Mouse (Mus musculus) heart, postnatal 36 days (tissue): ENCODE data around the gene Pitpnm1. TPM values are rescaled to one million over a fixed set of nuclear protein-coding genes. Genes with fewer than 3 reads are reported as not detected.
"Not testable (repeated sequence)": the region's sequence is repeated elsewhere in the genome, so short reads cannot be mapped to it uniquely, and the experiment has no call there.

ENCODE experiments used
- DNase-seq, 2 experiments: peaks; one replicate each; pipeline ENCODE4 v3.0.0; 2021 to 2022
- intact Hi-C: fragments of 180-260 bp; cut with DNase I; formaldehyde crosslinking; loops from one replicate; pipeline ENCODE4 v1.15.1; 2025
- total RNA-seq, 2 experiments: library from RNA; stranded (reverse); gene quantifications; 2 replicates each; pipeline ENCODE4 v1.2.3; 2021

Gene Pitpnm1
- total RNA-seq, 2 experiments from 2014 or later: 20.7 to 22.9 TPM

DNA sequence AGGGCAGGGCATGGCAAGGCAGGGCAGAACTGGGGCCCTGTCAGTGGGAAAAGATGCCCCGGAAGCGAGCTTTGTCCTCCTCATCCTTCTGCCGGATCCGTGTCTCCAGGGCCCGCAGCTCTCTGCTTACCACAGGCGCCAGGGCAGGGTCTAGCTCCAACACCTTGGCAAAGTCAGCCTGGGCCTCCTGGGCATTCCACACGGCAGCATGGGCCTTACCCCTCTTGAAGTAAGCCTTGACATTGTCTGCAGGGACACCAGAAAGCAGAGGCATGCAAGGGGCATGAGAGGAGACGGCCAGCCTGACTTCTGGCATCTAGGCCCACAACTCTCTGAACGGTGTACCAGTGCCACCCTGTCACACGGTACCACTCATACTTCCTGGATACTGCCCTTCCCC is 14.8 kb downstream of the Pitpnm1 start:
- DNase-seq: no peak
- intact Hi-C loops: no loop called here

DNA sequence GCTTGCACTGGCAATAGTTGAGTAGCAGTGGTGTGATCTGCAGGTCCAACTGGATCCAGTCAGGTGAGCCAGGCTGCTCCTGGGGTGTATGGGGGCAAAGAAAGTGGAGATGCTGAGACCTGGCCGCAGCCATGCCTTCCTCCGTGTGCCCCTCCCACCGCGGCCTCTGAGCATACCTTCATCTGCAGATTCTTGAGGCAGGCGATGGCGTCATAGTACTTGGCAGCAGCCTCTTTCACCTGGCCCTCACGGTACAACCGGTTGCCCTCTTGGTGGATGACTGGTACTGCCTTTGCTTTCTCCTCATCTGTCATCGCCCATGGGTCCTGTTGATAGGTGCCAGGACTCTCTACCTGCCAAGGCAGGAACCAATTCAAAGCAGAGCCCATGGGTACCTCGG is 15.3 kb downstream of the Pitpnm1 start:
- DNase-seq: no peak
- intact Hi-C loops: no loop called here

DNA sequence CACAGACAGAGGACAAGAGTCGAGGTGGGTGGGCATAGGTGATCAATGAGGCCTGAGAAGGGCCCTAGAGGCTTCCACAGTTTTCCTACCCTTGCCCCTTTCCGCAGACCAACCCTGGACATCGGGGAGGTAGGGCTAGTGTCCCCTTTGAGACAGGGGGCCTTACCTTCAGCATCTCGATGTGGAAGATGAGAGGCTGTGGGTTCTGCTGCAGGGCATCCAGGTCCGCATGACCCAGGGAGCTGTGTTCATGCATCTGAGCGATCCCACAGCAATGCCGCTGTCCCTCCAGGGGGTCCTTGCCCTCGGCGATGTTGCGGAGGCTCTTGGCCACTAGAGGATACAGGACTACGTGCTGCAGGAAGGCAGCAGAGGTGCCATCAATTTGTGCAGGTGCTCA is 16.0 kb downstream of the Pitpnm1 start:
- no peak for DNase-seq
- intact Hi-C loops: no loop called here

DNA sequence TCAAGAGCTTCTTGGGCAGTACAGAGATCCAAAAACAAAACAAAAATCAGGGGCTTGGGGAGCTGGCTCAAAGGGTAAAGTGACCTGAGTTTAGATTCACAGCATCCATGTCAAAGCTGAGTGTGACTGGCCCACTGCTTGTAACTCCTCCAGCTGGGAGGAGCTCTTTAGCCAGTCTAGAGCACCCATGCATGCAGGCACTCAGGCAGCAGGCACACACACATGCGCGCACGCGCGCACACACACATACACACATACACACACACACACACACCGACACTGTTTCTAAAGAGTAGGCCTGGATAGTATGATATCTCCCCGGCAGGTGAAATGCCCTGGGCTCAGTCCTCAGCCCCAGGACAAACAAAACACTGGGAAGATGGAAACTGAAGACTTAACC is 17.2 kb downstream of the Pitpnm1 start:
- no peak for DNase-seq
- intact Hi-C loops: no loop called here

DNA sequence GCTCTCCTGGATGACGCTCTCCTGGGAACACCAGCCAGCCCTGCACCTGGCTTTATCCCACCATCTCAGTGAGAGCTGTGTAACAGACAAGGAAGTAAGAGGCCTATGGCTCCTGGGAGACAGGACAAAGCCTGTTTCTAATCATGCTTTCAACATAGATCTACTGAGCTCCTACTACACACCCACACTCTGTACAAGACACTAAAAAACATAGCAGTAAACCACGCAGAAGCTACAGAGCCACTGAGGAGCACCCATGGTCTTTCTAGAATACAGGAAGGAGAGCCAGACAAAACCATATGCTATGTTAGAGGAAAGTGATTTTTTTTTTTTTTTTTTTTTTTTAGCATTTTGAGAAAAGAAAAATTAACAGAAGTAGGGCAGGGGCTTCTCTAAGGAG is 18.6 kb downstream of the Pitpnm1 start:
- no peak for DNase-seq
- intact Hi-C loops: no loop called here

DNA sequence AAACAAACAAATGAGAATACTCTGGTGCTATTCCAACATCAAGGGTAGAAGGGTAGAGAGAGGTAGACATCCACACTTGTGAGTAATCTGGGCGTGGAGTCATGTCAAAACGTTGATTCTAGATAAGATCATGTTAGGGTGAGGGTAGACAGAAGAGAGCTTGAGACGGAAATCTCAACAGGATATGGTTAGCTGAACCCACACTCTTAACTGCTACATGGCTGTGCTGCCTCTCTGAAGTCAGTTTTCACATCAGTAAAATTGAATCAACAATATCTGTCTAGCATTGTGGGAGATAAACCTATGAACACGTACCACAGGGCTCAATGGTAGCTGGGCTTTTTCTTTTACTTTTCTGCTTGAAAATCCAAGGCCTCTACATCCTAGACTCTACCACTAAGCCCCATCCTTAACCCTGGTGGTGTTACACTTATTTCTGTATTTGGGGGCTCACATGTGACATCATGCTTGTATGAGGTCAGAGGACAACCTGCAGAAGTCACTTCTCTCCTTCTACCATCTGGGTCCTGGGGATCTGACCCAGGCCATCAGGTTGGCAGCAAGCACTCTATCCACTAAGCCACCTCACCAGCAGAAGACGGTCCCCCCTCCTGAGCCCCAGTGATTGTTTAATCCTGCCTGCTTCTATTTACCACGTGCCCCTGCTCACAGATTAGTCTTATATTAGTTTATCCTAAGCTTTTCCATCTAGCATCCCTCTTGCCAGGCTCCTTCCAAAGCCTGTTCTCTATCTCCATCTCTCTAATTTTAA is 20.1 kb downstream of the Pitpnm1 start:
- no peak for DNase-seq
- intact Hi-C loops: no loop called here

DNA sequence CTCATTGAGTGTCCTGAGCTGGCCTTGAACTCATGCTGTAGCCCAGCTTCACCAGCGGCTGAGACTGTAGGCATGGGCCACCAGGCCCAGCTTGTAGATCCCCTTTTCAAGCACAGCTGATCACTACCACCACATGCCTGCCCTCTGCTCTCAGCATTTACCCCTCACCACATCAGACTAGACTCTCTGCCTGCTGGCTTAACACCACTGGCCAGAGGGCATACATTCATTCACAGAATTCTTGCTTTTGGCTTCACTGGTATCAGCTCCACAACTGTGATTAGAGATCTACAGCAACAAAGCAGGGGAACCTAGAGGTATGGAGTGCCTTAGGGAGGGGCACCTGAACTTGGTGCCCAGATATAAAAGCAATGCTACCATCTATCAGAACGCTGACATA is 20.7 kb downstream of the Pitpnm1 start:
- intact Hi-C loops: no loop called here
- DNase-seq: no peak

DNA sequence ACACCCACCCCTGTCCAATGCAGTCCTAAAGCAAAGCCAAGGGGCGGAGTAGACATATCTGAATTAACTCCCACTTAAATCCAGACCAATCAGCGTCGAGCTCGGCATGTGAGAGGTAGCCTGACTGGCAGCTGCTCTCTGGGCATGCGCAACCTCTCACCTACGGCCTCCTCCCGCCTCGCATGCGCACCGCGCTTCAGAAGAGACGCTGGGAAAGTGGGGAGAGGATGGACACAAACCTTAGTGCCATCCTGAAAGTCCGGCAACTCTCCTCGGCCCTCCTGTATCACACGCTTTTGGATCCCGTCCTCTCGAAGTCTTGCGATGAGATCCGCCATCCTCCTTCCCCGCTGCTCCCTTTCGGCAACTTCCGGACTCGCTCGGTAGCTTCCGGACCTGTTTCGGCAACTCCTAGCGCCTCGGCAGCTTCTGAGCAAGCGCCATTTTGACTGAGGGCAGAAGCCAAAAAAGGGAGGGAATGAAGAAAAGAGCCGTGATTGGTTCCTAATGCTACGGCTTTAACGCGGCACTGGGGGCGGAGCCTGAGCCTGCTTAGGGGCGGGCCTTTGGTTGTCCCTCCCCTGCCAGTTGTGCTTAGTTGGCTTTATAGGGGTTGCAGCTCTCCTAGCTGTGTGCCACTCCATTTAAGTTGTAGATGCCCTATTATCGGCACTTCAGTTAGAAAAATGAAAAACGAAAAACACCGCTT is 21.5 kb downstream of the Pitpnm1 start:
- peak; percentile 98 to 99 for DNase-seq
- intact Hi-C loops: no loop called here

DNA sequence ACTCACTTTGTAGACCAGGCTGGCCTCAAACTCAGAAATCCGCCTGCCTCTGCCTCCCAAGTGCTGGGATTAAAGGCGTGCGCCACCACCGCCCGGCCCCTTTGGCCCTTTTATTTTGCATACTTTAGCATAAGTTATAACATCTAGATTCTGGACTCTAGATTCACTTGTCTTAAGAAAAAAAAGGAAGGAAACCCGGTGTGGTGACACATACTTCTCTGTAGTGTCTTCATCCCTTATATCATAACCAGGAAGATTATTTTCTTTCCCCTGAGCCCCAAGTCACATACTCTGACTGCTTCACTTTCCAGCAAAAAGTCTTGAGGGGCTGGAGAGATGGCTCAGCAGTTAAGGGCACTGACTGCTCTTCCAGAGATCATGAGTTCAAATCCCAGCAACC is 22.1 kb downstream of the Pitpnm1 start:
- DNase-seq, intact Hi-C loops: not testable (repeated sequence)

DNA sequence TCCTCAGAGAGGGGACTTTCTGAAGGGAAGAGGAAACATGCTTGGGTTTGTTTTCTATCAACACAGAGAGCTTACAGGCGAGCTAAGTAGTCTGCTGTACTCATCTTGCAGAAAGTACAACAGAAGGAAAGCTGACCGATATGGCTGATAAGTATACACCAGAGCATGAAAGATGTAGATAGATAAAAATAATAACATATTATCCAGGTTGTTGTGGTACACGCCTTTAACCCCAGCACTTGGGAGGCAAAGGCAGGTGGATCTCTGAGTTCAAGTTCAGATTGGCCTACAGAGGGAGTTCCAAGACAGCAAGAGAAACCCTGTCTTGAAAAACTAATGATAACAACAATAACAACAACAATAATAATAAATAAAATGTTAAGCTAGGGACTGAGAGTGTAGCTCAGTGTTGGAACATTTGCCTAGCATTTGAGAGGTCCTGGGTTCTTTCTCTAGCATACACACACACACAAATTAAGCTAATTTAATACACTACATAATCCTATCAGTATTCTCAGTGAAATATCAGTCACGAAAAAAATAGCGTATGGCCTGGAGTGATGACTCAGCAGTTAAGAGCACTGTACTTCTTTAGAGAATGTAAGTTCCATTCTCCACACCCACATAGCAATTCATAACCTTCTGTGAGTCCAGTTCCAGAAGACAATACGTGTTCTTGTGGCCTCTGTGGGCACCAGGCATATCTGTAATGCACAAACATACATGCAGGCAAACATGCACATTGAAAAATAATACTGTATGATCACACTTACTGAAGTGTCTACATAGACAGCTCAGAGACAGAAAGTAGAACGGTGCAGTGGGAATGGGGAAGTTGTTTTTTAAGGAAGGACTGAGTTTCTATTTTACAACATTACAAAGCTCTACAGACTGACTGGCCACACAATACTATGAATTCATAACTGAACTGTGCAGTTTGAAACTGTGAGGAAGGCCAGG is 22.9 kb downstream of the Pitpnm1 start:
- intact Hi-C loops: no loop called here
- DNase-seq: no peak

DNA sequence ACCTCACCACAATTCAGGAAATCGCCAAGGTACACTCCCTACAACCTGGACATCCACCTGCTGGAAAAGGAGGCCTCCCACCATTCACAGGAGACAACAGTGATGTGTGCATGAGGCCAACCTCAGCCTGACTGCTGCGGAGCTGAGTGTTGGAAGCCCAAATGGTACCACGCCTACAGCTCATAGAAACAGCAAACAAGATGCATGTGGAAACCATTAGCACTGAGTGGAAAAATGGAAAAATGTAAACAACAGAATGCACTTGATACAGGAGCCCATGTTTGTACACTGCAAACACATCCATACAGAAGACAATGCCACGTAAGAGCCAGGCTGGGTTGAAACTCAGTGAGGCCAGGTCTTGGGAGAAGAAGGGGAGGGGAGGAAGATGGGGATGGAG is 24.6 kb downstream of the Pitpnm1 start:
- DNase-seq: no peak
- intact Hi-C loops: loop anchor here (1.0 kb wide), 1 partner anchor 104 kb away; no protein-coding TSS in a partner anchor

DNA sequence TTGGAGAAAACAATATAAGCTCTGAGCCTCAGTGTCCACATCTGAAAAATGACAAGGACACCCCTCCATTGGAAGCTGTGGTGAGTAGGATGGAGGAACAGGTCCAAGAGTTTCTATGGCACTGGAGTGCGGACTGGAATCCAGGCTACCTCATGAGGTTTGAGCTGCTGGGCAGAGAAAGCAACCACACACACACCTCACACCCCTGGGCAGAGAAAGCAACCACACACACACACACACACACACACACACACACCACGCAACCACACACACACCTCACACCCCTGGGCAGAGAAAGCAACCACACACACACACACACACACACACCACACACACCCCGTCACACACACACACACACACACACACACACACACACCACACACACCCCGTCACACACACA is 25.5 kb downstream of the Pitpnm1 start:
- intact Hi-C loops, DNase-seq: not testable (repeated sequence)

DNA sequence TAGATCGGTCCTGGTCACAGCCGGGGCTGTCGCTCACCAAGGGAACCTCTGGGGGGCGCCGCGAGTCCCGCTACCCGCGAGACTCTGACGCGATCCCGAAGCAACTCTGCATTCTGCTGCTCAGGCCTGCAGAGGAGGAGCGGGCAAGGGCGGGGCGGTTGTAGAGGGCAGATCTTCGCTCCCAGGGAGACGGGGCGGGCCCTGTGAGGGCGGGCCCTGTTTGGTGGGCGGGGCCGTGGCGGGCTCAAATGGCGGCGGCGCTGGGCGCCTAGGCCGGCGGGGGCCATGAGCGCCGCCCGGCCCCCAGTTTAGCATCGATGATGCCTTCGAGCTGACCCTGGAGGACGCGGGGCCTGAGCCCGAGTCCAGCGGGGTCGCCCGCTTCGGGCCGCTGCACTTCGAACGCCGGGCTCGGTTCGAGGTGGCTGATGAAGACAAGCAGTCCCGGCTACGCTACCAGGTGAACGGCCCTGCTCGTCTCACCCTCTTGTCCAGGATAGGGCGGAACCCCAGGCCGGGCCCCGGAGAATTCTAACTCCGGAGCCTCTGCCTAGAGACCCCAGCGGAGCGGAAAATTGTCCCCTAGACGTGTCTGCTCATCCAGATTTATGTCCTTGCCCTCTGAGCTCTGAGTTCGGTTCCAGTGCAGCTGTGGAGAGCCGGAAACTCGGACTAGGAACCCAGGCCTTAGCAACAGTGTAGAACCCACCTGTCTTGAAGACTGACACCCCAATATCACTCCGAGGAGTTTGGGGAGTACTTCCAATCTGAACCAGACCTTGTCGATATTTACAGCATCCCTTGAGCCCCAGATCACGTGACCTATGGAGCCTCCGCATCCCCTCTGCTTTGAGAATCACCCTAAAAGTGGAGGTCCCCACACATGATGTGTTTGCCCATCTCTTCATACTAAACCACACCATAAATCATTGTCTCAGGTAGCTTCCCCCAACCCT is 26.2 kb downstream of the Pitpnm1 start, which contains the start of gene Aip:
Aip (minus strand) TSS at position 118 of the 956 bp plus-strand sequence.
- peak; percentile 96 to 97 for DNase-seq
- intact Hi-C loops: loop anchor here (1.0 to 2.0 kb wide), 2 partner anchors 22 to 37 kb away; partner anchors contain the start of genes Coro1b and Rps6kb2

DNA sequence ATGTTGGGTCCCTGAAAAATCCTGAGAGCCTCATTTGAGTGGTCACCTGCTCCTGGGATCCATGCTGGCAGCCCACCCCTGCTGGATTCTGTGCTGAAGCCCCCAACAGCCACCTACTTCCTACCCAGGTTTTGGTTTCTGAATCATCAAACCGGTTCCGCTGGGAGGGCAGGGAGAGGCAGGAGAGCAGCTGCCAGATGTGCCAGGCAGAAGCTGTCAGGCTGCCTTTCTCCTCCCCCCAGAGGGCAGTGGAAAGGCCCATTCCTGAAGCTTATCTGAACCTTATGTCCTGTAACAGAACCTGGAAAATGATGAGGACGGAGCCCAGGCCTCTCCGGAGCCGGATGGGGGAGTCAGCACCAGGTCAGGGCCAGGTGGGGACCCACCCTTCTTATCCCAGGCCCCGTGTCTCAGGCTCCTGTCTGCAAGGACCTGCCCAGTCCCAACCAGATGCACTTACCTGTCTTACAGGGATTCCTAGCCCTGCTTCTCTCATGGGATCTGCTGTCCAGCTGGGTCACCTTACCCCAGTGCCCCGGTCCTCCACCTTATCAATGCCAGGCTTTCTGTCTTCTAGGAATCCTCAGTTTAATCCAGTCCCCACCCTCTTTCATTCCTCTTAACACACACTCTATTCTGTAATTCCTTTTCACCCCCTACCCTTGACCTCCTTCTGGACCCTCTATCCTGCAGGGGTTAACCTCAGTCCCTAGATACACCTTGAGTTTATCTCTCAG is 27.1 kb downstream of the Pitpnm1 start:
- intact Hi-C loops: loop anchor here (1.0 to 2.0 kb wide), 2 partner anchors 21 to 36 kb away; partner anchors contain the start of genes Coro1b and Rps6kb2
- no peak for DNase-seq

DNA sequence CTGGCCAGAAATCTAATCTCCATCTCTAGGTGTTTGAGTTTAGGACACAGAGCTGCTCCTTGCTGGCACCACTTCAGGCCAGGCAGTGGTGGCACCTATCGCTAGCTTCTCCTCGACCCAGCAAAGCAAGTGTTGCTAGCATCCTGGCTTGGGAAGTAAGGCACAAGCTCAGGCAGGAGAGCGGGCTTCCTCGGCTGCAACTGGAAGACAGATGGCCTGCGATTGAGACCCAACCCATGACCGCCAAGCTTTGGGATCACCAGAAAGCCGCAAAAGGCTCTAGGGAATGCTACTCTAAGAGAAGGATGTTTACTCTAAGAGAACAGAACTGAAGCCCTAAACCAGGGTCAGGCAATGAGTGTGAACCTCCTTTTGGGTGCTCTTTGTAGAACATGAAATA is 29.7 kb downstream of the Pitpnm1 start:
- intact Hi-C loops: no loop called here

DNA sequence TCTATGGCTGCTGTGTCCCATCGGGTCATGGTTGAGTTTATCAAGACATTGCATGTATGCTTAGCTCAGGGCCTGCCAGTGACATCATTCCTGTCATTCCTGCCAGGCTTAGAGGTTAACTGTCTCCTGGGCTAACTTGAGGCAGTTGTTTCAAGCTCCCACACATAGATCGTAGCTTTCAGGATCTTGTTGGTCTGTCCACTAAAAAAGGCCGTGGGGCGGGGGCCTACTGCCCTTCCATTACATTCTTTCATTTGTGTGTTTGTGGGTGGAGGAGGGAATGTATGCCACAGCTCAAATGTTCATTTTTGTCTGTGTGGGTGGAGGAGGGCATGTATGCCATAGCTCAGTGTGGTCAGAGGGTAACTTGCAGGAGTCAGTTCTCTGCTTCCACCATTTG is 30.3 kb downstream of the Pitpnm1 start:
- intact Hi-C loops: no loop called here
- no peak for DNase-seq

More for the DNA sequence above, 29.7 kb downstream of the Pitpnm1 start:
- DNase-seq: no peak

DNA sequence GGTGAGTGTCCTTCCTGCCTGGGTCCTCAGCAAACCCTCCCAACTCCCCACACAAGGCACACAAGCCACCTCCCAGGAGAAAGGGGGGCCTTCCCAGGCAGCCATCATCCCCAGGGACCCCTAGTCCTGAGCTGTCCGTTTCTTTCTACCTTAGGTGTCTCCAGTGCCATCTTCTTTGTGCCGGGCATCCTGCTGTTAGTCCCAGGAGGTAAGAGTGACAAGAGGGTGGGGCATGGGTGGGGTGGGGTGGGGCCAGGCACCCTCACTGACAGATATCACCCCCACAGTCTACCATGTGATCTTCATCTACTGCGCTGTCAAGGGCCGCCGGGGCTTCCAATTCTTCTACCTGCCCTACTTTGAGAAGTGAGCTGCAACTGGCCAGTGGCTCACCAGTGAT is 31.3 kb downstream of the Pitpnm1 start:
- intact Hi-C loops: no loop called here
- DNase-seq: no peak

DNA sequence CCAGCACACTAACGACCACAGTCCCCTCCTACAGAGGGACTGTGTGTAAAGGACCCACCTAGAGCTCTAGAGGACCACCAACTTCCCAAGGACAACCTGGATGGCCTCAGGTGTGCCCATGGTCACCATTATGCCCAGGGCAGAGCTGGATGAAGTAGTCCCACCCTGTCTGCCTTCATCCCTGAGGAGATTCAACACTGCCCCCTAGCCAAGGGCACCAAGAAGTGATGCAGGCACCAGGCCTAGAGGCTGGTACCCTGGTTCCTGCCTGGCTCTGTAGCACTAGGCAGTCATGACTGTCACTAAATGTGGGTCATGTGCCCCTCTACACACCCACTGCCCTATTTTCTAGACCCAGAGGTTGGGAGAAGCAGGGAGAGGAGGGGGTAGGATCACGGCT is 32.0 kb downstream of the Pitpnm1 start:
- DNase-seq: no peak
- intact Hi-C loops: no loop called here

DNA sequence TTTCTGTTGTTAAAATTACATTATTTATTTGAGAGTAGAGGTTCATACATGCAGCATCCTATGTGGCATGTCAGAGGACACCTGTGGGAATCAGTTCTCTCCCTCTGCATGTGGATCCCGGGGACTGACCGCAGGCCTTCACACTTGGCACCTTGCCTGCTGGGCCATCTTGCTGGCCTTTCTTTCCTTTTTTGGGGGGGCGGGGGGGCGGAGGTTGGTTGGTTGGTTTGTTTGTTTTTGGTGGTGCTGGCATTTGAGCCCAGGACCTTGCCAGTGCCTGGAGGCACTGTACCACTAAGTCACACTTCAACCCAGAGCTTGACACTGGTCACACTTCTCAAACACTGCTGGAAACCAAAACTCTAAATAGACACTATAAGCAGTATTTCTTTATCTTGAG is 34.6 kb downstream of the Pitpnm1 start:
- intact Hi-C loops: no loop called here
- no peak for DNase-seq
